Mouse (Mus musculus) adrenal gland, postnatal 4 days (tissue): ENCODE measurements at regions not wholly inside any gene's neighbourhood (a gene's known extent, or its start where the extent isn't known, plus 50 kb on each side); places are given as distances from the start of the nearest gene placed in this dataset.
A peak's percentile ranks its signal among the peaks of the same experiment; 100 is the strongest.

Experiments used
- DNase-seq, 2 experiments: peaks; one replicate each; pipeline ENCODE4 v3.0.0; 2021 to 2022; ENCODE audit warnings: low spot score in 2 of 2, mixed read lengths in 2 of 2

- no peak for DNase-seq
Observed at GRCm38 (mm10) chr7:135767493-135767892, 51.3 kb upstream of the Mki67 start.

GRCm38 (mm10) chr7:135768064-135768463 is 51.9 kb upstream of the Mki67 start:
- no peak for DNase-seq

DNA sequence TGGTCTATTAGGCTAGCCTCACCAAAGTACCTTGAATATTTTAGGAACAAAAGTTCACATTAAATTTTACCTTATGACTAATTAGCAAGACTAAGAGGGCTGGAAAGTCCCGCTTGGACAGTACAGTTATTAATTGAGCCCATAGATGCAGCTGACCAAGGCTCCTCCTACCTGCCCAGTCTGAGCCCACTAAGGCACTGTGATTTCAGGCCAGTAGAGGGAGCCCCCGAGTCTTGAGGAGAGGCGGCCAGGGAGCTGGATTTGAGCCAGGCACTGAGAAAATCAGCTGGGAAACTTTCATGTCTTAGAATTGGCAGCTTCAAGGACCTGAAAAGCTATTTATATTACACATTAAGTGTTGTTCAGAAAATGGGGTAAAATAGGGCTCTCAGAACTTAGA is 52.4 kb upstream of the Mki67 start:
- DNase-seq: peak; percentile 73 to 80

DNA sequence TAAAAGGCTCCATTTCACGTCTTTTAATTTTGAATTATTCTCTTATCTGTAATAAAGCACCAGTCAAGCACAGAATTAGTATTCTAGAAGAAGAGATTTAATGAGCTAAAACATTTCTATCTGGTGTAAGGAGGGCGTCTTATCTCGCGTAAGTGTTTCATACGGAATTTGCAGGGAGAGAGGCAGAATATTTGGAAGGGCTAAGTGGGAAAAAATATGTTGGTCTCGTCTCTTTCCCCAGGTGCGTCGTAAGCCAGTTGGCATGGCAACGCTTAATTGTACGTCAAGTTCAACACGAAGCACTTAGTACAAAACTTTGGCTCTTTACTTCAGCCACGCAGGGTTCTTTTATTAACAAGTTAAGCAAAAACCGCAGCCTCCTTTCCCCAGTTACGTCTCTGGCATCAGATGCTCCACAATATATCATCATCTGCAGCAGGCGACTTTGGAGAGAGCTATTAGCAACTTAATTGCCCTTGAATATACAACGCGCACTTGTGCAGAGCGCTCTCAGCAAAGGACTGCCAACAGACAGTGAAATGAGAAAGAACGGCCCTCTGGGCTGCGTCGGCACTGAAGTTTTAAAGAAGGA is 53.0 kb upstream of the Mki67 start:
- DNase-seq: no peak

- DNase-seq: no peak
Observed at GRCm38 (mm10) chr7:135770051-135770450, 53.9 kb upstream of the Mki67 start.

- DNase-seq: no peak
Observed at GRCm38 (mm10) chr7:135775832-135776433, 59.8 kb upstream of the Mki67 start.

GRCm38 (mm10) chr7:135790167-135790566 is 74.0 kb upstream of the Mki67 start:
- no peak for DNase-seq

DNA sequence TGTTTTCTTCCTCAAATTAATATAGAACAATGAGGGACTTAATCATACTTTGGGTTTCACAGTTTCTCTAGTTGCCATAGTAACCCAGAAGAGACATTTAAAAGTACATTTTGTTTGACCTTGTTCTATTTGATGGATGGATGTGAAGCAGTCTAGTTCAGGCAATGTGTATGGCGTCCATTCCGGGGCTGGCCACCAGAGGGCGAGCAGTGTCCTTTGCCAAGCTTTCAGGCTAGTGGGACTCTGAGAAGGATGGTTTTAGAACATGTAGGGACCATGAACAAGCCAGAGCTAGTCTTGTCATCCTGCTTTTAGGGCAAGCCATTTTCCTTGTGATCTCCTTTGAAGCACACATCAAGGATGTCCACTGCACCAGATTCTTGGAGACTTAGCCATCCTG is 74.8 kb upstream of the Mki67 start:
- DNase-seq: peak; percentile 45 to 53

DNA sequence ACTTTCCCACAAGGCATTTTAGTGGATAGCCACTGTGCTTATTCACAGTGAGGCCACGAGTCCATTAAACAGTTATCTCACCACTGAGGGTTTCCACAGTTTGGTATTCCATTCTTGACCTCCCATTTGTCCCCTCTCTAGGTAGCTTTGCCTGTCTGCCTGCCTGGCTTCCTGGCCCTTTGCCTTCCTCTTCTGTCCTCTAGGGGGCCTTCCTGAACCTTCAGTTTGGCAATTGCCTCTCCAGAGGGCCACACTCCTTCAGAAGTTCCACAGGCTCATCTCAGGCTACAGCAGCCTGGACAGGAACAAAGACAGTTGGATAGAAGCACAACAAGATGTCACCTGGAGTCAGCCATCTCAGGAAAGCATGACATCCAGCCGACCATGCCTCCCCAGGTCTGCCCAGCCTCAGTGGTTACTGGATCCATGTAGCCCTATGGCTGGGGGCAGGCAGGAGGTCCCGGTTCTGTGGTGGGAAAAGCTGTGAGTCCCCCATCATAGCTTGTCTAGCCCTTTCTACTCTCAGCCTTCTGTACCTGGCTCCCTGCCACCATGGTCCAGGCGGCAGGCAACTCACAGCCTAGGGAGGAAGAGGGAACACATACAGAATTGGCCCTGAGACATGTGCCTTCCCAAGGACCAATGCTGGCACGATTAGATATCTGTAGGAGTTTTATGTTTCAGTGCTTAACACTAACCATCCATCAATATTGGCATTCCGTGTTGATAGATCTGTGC is 76.0 kb upstream of the Mki67 start:
- no peak for DNase-seq

- DNase-seq: no peak
Observed at GRCm38 (mm10) chr7:135792918-135793317, 76.8 kb upstream of the Mki67 start.

- DNase-seq: no peak
Observed at GRCm38 (mm10) chr7:135794238-135794637, 78.1 kb upstream of the Mki67 start.

GRCm38 (mm10) chr7:135794679-135795078 is 78.5 kb upstream of the Mki67 start:
- no peak for DNase-seq

- DNase-seq: no peak
Observed at GRCm38 (mm10) chr7:135798441-135798840, 82.3 kb upstream of the Mki67 start.

- no peak for DNase-seq
Observed at GRCm38 (mm10) chr7:135802598-135803121, 86.5 kb upstream of the Mki67 start.

DNA sequence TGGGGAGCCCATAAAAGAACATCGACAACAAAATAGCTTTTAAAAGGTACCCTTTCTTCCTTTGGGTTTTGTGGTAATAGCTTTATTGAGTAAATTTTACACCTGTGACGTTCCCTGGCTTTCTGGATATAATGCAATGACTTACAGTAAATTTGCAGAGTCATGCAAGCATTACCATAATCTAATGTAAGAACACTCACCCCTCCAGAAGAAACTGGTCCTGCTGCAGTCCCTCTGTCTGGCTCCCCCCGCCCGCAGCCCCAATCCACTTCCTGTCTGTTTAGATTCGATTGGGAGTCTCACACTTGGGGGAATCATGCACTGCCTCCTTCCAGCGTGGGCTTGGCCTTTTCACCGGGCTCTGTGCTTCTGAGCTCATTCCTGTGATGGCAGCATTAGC is 88.6 kb upstream of the Mki67 start:
- no peak for DNase-seq

DNA sequence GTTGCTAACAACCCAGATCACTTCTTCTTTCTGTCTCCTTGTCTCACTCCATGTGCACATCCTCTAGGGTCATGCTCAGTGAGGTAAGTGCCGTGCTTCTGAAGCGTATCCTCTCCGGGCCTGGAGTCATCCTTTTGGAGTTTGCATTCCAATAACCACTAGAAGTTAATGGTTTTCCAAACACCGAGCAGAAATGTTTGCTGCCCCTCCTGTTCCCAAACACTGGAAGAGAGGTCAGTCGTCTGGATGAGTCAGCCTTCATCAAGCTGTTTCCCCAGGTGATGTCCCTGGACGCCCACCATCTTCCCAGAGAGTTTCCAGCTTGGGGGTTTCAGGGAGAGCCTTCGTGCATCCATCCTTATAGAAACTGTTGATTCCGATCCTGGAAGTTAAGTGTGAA is 90.0 kb upstream of the Mki67 start:
- DNase-seq: no peak

DNA sequence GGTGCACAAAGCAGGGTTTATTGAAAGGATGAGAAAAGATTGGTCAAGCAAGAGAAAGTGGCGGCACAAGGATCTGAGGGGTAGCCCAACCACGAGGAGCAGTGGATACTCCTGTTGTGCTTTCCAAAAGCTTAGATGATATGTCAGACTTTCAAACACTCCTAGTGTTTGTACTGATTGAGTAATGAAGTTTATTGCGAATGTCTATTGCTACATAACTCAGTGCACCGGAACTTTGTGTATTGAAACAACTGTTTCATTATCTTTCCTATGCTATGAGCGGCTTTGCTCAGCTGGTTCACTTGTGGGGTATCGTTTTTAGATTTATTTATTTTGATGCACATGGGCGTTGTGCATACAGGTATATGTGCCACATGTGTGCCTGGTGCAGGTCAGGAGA is 90.5 kb upstream of the Mki67 start:
- DNase-seq: no peak

- DNase-seq: no peak
Observed at GRCm38 (mm10) chr7:135809167-135809566, 93.0 kb upstream of the Mki67 start.

DNA sequence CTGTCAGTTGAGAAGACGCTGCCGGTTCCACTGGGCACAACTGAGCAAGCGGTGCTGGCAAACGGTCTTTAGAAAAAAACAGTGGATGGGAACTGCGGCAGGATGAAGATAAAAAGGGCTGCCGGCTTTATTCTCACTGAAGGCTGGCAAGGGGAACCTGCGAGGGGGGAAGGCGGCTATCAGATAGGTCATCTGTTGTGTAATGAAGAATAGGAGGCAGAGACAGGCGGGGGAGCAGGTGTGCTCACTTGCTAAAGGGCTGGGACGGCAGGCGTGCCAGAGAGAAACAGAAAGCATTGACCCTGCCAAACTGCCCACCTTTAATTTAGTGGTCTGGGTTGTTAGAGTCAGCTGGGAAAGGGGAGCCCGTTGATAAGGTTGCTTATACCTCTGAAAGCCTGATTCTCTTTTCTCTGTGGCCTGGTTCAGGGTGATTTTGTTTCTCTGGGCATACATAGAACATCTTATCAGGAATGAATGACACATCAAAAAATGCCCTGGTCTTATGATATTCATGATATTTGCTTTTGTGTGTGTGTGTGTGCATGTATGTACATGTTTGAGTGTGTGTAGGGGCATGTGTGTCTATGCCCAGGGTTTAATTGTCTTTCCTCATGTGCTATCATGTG is 93.7 kb upstream of the Mki67 start:
- no peak for DNase-seq

DNA sequence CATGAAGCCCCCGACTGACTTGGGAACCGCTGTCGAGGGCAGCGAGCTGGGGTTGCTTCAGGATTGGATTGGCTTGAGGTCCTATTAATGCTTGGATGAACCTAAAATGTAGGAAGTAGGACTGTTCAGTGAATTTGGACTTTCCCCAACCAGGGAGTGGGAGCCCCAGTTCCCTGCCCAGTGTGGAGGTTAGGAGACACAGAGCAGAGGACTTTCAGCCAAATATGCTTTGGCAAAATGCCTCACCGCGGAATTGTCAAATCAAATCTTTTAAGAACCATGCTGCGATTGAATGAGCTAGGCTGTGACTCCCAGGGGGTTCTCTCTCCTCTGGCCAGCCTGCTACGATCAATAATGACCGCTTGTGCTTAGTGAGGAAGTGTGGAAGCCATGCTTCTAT is 94.8 kb upstream of the Mki67 start:
- no peak for DNase-seq

GRCm38 (mm10) chr7:135813616-135814015 is 97.5 kb upstream of the Mki67 start:
- DNase-seq: no peak

DNA sequence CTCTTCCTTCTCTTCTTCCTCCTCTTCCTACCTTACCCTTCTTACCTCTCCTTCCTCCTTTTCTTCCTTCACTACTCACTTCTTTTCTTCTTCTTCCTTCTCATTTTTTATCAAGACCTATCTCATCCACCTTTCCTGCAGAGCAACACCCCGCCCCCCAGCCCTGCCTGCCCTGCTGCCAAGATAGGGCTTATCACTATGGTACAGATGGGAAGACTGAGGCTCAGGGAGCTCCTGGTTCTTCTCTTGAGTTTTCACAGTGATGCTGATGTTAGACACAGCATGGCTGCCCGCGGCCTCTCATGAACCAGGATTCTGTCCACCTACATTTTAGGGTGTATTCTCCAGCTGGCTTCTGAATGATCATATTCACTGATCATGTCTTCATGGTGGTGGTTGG is 100.0 kb upstream of the Mki67 start:
- DNase-seq: no peak
